Mouse (Mus musculus) CD8-positive naive resting alpha-beta T cell, adult 2 months (primary cell): ENCODE data around the gene Slc16a3.

ENCODE experiments used
- DNase-seq, 2 experiments: peaks; one replicate each; pipeline ENCODE4 v3.0.0; 2022; ENCODE audit warnings: low read depth in 2 of 2, low spot score in 2 of 2

Slc16a3 gene

GRCm38 (mm10) chr11:120971237-120971636 lies 23.0 kb downstream of the Slc16a3 start:
- DNase-seq, result no peak

- DNase-seq, result no peak
These were observed 25.0 kb downstream of the Slc16a3 start for GRCm38 (mm10) chr11:120973318-120973717.

DNA sequence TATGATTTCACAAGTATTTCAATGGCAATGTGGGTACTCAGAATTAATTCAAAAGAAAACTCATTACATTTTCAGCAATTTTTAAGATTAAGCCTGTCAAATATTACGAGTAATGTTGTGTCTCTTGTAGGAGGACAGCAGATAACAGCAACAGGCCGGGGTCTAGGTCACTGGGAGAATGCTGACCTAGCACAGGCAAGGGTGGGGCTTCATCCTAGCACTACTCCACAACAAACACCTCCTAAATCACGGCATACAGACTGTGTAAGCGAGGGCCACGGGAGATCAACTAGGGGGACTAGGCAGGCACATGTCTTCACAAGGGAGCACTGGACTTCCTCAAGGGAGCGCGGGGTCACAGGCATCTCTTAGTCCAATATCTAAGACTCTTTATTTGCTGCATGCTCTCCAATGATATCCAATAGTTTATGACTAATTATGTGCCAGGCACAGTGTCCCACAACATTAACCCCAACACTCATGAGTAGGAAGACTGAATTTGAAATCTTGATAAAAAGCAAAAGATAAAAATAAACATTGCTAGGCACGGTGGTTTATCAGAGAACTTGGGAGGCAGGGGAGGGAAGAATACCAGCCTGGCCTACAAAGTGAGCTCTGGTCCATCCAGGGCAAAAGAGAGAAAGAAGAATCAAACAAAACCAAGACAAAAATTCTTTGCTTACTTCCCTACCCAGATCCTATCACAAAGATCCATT lies 31.6 kb downstream of the Slc16a3 start:
- no peak for DNase-seq

DNA sequence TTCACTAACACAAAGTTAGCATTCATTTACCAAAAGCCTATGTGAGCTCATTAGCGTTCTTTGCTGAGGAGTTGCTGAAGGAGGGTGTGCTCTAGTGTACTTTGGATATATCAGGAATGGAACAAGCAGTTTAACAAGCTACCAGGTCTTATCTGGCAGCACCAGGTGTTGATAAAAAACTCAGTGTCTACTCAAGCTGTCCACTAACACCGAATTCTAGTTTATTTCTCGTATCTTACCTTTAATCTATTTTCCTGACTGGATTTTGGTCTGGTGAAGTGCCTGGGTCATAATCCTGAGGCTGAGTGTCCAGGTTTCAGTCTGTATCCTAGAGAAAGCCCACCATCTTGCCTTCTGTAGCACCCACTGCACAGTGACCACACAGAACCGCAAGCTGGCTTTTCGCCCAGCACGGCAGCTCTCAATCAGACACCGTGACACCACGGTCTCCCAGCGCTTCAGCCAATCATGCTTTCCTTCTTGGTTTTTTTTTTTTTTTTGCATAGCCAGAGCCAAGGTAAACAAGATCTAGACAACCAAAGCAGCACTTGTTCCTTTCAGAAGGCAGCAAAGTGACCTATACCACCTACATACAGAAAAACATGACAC lies 32.3 kb downstream of the Slc16a3 start:
- DNase-seq, result no peak

DNA sequence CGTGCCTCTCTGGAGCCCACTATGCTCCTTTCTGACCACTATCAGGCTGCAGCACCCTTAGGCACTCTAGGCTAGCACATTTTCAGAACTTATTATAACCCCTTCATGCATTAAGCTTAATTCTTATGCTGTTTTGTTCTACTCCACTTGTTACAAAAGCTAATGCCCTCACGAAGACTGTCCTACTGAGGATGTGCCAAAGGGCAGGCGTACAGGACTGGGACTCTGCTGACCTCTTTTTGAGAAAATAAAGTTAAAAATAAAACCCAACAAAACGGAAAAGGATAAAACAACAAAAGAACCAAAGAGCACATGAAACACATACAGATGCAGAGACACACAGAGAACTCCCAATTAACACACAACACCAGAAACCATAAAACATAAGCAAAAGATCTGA lies 33.4 kb downstream of the Slc16a3 start:
- DNase-seq, result no peak

- no peak for DNase-seq
These were observed 34.2 kb downstream of the Slc16a3 start for GRCm38 (mm10) chr11:120982459-120982858.

GRCm38 (mm10) chr11:120984448-120985330 lies 36.4 kb downstream of the Slc16a3 start:
- no peak for DNase-seq

DNA sequence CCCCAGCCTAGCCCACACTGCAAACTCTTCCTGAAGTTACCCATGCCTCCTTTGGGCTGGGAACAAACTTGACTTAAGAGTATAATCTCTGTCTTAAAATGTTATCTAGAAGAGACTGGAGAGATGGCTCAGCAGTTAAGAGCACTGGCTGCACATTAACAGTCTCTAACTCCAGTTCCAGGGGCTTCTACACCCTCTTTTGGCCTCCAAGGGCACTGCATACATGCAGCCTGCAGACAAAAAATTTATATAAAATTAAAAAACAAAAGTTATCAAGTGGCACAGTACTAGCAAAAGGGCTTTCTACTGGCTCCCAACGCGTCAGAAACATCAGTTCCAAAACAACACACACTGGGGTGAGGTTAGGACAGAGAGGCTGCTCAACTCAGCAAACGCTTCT lies 39.3 kb downstream of the Slc16a3 start:
- DNase-seq, result peak in 1 of 2 experiments; percentile 24

DNA sequence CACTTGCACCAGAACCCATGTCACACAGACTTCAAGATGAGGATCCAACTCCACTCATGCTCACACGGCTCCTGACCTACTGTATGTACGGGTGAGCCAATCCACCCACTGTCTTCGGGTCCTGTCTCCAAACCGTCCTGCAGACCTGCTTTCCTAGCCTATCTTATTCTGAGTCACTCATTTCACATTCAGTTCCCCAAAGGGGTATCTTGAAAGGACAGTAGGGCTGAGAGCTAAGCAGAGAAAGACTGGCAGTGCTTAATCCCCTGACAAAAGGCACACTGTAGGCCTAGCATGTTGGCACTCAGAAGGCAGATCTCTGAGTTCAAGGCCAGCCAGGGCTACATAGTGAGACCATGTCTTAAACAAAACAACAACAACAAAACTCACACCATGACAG lies 40.1 kb downstream of the Slc16a3 start:
- DNase-seq, result no peak

GRCm38 (mm10) chr11:120989523-120989922 lies 41.2 kb downstream of the Slc16a3 start:
- no peak for DNase-seq

GRCm38 (mm10) chr11:120990126-120990781 lies 42.0 kb downstream of the Slc16a3 start:
- DNase-seq, result peak in 1 of 2 experiments; percentile 31

GRCm38 (mm10) chr11:120990951-120991526 lies 42.8 kb downstream of the Slc16a3 start, which contains the start of gene Csnk1d:
TSS of gene Csnk1d (minus strand) at chr11:120991330.
- peak; percentile 97 to 99 for DNase-seq

DNA sequence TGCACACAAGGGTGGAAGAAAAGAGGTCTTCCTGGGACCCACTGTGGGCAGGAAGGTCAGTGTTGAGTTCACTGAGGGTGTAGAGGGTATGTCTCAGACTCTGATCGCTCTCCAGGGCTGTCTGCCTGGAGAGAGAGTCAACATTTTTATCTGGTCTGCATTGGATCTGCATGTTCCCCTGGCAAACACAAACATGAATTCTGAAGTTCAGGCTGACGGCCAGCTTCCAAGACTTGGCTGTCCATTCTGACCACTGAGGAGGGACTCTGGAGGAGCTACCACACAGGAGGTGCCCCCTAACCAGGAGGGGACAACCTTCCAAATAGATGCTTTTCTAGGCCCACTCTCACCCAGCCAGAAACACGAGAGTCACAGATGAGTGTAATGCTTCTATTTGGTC lies 43.5 kb downstream of the Slc16a3 start:
- no peak for DNase-seq

- DNase-seq, result no peak
These were observed 44.8 kb downstream of the Slc16a3 start for GRCm38 (mm10) chr11:120993080-120993479.

GRCm38 (mm10) chr11:120993586-120993985 lies 45.3 kb downstream of the Slc16a3 start:
- DNase-seq, result no peak

GRCm38 (mm10) chr11:120994741-120995140 lies 46.5 kb downstream of the Slc16a3 start:
- no peak for DNase-seq

GRCm38 (mm10) chr11:121001966-121002365 lies 53.7 kb downstream of the Slc16a3 start:
- DNase-seq, result no peak

DNA sequence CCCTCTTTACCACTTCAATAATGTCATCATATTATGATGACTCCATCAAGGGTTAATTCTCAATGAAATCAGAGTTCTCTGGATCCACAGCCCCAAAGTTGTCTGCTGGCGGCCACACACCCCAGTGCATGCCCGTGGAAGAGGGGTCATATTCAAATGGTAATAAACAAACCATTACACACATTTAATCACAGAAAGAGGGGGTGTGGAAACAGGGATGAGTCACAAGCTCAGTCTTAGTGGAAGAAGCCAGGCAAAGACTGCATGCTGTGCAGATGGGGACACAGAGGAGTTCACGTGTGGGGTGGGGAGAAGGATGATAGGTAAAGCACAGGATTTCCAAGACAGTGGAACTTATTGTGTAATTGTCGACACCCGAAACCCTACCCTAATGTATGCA lies 56.0 kb downstream of the Slc16a3 start:
- no peak for DNase-seq

DNA sequence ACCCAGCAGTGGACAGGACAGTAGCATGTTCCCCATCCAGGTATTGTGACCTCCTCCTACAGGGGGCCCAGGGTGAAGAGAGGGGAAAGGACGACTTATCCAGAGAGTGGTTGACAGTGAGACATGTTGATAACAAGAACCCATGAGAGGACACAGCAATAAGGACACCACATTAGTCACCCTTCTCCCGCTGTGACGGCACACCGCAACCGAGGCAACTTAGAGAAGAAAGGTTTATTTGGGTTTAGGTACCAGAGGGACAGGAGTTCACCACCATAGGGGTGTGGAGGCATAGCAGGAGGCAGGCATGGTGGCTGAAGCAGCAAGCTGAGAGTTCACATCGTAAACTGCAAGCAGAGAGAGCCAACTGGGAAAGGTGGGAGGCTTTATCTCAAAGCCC lies 57.9 kb downstream of the Slc16a3 start:
- DNase-seq, result no peak

DNA sequence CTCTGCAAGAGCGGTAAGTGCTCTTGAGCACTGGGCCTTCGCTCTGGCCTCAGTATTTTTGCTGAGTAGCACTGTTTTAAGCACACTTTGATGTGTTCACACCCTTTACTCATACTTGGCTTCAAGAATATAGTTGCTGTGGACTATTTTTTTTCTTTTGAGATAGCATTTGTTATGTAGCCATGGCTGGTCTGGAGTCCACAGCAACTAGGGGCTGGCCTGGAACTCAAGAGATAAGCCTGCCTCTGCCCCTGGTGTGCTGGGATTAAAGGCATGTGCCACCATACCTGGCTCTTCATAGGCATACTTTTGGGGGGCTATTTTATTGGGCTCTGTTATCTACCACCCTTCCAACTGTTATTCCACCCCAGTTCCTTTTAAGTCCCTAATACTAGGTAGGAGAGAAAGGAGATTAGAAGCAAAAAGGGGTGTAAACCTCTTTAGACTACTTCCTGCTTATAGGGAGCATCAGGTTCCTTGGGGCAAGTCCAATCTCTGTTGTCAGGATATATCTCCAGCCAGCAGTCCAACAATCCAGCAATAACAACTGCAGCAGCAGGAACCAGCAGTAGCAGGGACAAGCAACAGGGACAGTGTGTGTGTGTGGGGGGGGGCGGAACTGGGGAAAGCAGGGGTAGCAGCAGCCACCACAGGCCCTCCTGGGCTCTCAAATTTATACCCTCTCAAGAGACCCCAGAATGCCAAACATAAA lies 61.9 kb downstream of the Slc16a3 start:
- no peak for DNase-seq
